In genomic region chr7:24297361-24298095, GRCm38 (mm10) we compare ENCODE assay signal across 12 mouse cellular contexts. TPM values are rescaled to one million over a fixed set of nuclear protein-coding genes. Genes with fewer than 3 reads are reported as not detected.
DNase-seq lines count a peak whose midpoint lies in the region; ATAC-seq lines count a peak whose summit lies in the region.
"Had no signal": no experiment of that assay in that cellular context is flagged by ENCODE, and none has a peak within 500 bp of the region (broad histone marks: within the 10 kb centered on the region; RNA-seq: fewer than 3 reads in every experiment).

No protein-coding gene starts in this region.

- DNase-seq in kidney, adult 18-20 months: no peak
- DNase-seq in limb, embryonic 10.5 days (ENCODE audit: low spot score): no peak
- DNase-seq in embryo, embryonic 9.5 days (ENCODE audit: extremely low spot score): no peak
- DNase-seq in spleen, postnatal 4 days (ENCODE audit: low spot score in 2 of 2): no peak
- DNase-seq: thymus, postnatal 4 days had no signal

- no peak for ATAC-seq in kidney, embryonic 15.5 days (replicated peaks; ENCODE audit: low FRiP score)
- no peak for ATAC-seq in forebrain, embryonic 12.5 days (ENCODE audit: low FRiP score)
- ATAC-seq in neural tube, embryonic 14.5 days (ENCODE audit: low read depth): no peak
- ATAC-seq in monocyte, adult 5-6 weeks (replicated peaks; ENCODE audit: insufficient number of reproducible peaks, low FRiP score, low TSS enrichment, poor library complexity, severe bottlenecking): no peak

- peaks cover 24% of the 10 kb centered on the region for H3K4me1 ChIP-seq in kidney, embryonic 15.5 days
- H3K4me1 ChIP-seq in forebrain, embryonic 12.5 days: peaks cover 14% of the 10 kb centered on the region
- peaks cover 19% of the 10 kb centered on the region for H3K4me1 ChIP-seq in limb, embryonic 10.5 days
- peaks cover 13% of the 10 kb centered on the region; the same call in 1 of the 2 replicates for H3K4me1 ChIP-seq in neural tube, embryonic 14.5 days (ENCODE audit: control insufficient read depth, insufficient read depth, low read length)

- no peak overlapping the region for H3K27ac ChIP-seq in kidney, embryonic 15.5 days
- H3K27ac ChIP-seq in forebrain, embryonic 12.5 days: no peak overlapping the region
- no peak overlapping the region for H3K27ac ChIP-seq in limb, embryonic 10.5 days
- no peak overlapping the region for H3K27ac ChIP-seq in neural tube, embryonic 14.5 days (ENCODE audit: low read depth, low read length)

- H3K4me3 ChIP-seq in kidney, embryonic 15.5 days (replicated peaks): peak overlapping the region; percentile 79
- H3K4me3 ChIP-seq in forebrain, embryonic 12.5 days (replicated peaks): no peak overlapping the region
- H3K4me3 ChIP-seq in limb, embryonic 10.5 days: peak overlapping the region; percentile 78; the same call in 1 of the 2 replicates
- H3K4me3 ChIP-seq in neural tube, embryonic 14.5 days (ENCODE audit: low read depth, low read length): peak overlapping the region; percentile 62; the same call in 1 of the 2 replicates

- no peaks in the 10 kb centered on the region for H3K27me3 ChIP-seq in kidney, embryonic 15.5 days
- no peaks in the 10 kb centered on the region for H3K27me3 ChIP-seq in forebrain, embryonic 12.5 days
- no peaks in the 10 kb centered on the region for H3K27me3 ChIP-seq in limb, embryonic 10.5 days (ENCODE audit: low read depth, poor library complexity, severe bottlenecking)
- H3K27me3 ChIP-seq in neural tube, embryonic 14.5 days (ENCODE audit: control insufficient read depth, insufficient read depth, low read length): no peaks in the 10 kb centered on the region

- H3K9ac ChIP-seq in kidney, embryonic 15.5 days: no peak overlapping the region
- peak overlapping the region; percentile 85; the same call in 1 of the 2 replicates for H3K9ac ChIP-seq in forebrain, embryonic 12.5 days
- no peak overlapping the region for H3K9ac ChIP-seq in neural tube, embryonic 14.5 days (replicated peaks; ENCODE audit: low read depth, low read length)

- H3K36me3 ChIP-seq in kidney, embryonic 15.5 days: peaks cover 60% of the 10 kb centered on the region
- peaks cover 54% of the 10 kb centered on the region for H3K36me3 ChIP-seq in forebrain, embryonic 12.5 days (replicated peaks)
- H3K36me3 ChIP-seq in limb, embryonic 10.5 days: peaks cover 65% of the 10 kb centered on the region
- H3K36me3 ChIP-seq in neural tube, embryonic 14.5 days (ENCODE audit: control insufficient read depth, insufficient read depth, low read length): peaks cover 32% of the 10 kb centered on the region; the same call in 1 of the 2 replicates

- 90% methylated on average over 15 of the region's 15 CpGs for WGBS in kidney, embryonic 15.5 days
- WGBS in forebrain, embryonic 12.5 days: 93% methylated on average over 15 of the region's 15 CpGs
- 93% methylated on average over 15 of the region's 15 CpGs for WGBS in limb, embryonic 10.5 days
- 89% methylated on average over 15 of the region's 15 CpGs for WGBS in neural tube, embryonic 14.5 days

- H3K9me3 ChIP-seq in kidney, embryonic 15.5 days (replicated peaks): no peaks in the 10 kb centered on the region
- no peaks in the 10 kb centered on the region for H3K9me3 ChIP-seq in forebrain, embryonic 12.5 days
- no peaks in the 10 kb centered on the region for H3K9me3 ChIP-seq in limb, embryonic 10.5 days (replicated peaks)
- no peaks in the 10 kb centered on the region for H3K9me3 ChIP-seq in neural tube, embryonic 14.5 days (ENCODE audit: control insufficient read depth, low read length)

- H3K4me2 ChIP-seq in kidney, embryonic 15.5 days: peak overlapping the region; percentile 89
- peak overlapping the region; percentile 91 for H3K4me2 ChIP-seq in forebrain, embryonic 12.5 days
- H3K4me2 ChIP-seq in neural tube, embryonic 14.5 days (ENCODE audit: low read depth, low read length): peak overlapping the region; percentile 83

RNA-seq across cellular contexts. Expression of gene Zfp61, which starts 3.5 kb away (rescaled TPM):
- polyA plus RNA-seq in kidney, embryonic 15.5 days (2015; fragmentation: Nextera tagmentation; extraction: Ambion mirVana): 40.0 and 43.9 TPM in 2 replicates
- polyA plus RNA-seq in forebrain, embryonic 12.5 days (2016; fragmentation: Nextera tagmentation; extraction: Ambion mirVana): 44.5 and 44.8 TPM in 2 replicates
- polyA plus RNA-seq in limb, embryonic 10.5 days (2016; fragmentation: Nextera tagmentation; extraction: Ambion mirVana): 41.4 and 54.7 TPM in 2 replicates
- 37.3 and 39.6 TPM in 2 replicates for polyA plus RNA-seq in neural tube, embryonic 14.5 days (2014; fragmentation: Nextera tagmentation; extraction: Ambion mirVana)
- total RNA-seq in monocyte, adult 5-6 weeks (2017): 4.6 to 11.1 TPM (median 5.2 TPM) in 3 replicates

RNA-seq across cellular contexts. Expression of gene Zfp94, which starts 18.9 kb away (rescaled TPM):
- 11.3 and 12.1 TPM in 2 replicates for polyA plus RNA-seq in kidney, embryonic 15.5 days (2015; fragmentation: Nextera tagmentation; extraction: Ambion mirVana)
- 17.8 and 19.0 TPM in 2 replicates for polyA plus RNA-seq in forebrain, embryonic 12.5 days (2016; fragmentation: Nextera tagmentation; extraction: Ambion mirVana)
- polyA plus RNA-seq in limb, embryonic 10.5 days (2016; fragmentation: Nextera tagmentation; extraction: Ambion mirVana): 12.1 and 15.9 TPM in 2 replicates
- 19.2 and 24.2 TPM in 2 replicates for polyA plus RNA-seq in neural tube, embryonic 14.5 days (2014; fragmentation: Nextera tagmentation; extraction: Ambion mirVana)
- 2.4 to 4.6 TPM (median 4.5 TPM) in 3 replicates for total RNA-seq in monocyte, adult 5-6 weeks (2017)

RNA-seq across cellular contexts. Expression of gene Zfp93, which starts 27.3 kb away (rescaled TPM):
- polyA plus RNA-seq in kidney, embryonic 15.5 days (2015; fragmentation: Nextera tagmentation; extraction: Ambion mirVana): 10.7 and 11.5 TPM in 2 replicates
- 7.6 and 7.7 TPM in 2 replicates for polyA plus RNA-seq in forebrain, embryonic 12.5 days (2016; fragmentation: Nextera tagmentation; extraction: Ambion mirVana)
- polyA plus RNA-seq in limb, embryonic 10.5 days (2016; fragmentation: Nextera tagmentation; extraction: Ambion mirVana): 8.7 and 10.8 TPM in 2 replicates
- 6.4 and 8.9 TPM in 2 replicates for polyA plus RNA-seq in neural tube, embryonic 14.5 days (2014; fragmentation: Nextera tagmentation; extraction: Ambion mirVana)
- total RNA-seq in monocyte, adult 5-6 weeks (2017): 1.4 TPM in 1 of 3 replicates, not detected in the others

RNA-seq across cellular contexts. Expression of gene Tescl, which starts 36.2 kb away (rescaled TPM):
- polyA plus RNA-seq in kidney, embryonic 15.5 days (2015; fragmentation: Nextera tagmentation; extraction: Ambion mirVana): 0.43 TPM in 1 of 2 replicates, not detected in the other
- not detected in 2 replicates for polyA plus RNA-seq in forebrain, embryonic 12.5 days (2016; fragmentation: Nextera tagmentation; extraction: Ambion mirVana)
- polyA plus RNA-seq in limb, embryonic 10.5 days (2016; fragmentation: Nextera tagmentation; extraction: Ambion mirVana): not detected in 2 replicates
- 0.32 and 0.99 TPM in 2 replicates for polyA plus RNA-seq in neural tube, embryonic 14.5 days (2014; fragmentation: Nextera tagmentation; extraction: Ambion mirVana)
- total RNA-seq in monocyte, adult 5-6 weeks (2017): 2.3 TPM in 1 of 3 replicates, not detected in the others
- total RNA-seq: layer of hippocampus, adult 18-20 months; neutrophil, adult 5-6 weeks had no signal
- polyA plus RNA-seq: liver, embryonic 16.5 days had no signal

RNA-seq across cellular contexts. Expression of gene Zfp108, which starts 42.9 kb away (rescaled TPM):
- 3.6 and 4.2 TPM in 2 replicates for polyA plus RNA-seq in kidney, embryonic 15.5 days (2015; fragmentation: Nextera tagmentation; extraction: Ambion mirVana)
- 3.2 and 3.6 TPM in 2 replicates for polyA plus RNA-seq in forebrain, embryonic 12.5 days (2016; fragmentation: Nextera tagmentation; extraction: Ambion mirVana)
- 2.6 and 3.2 TPM in 2 replicates for polyA plus RNA-seq in limb, embryonic 10.5 days (2016; fragmentation: Nextera tagmentation; extraction: Ambion mirVana)
- 7.0 and 7.2 TPM in 2 replicates for polyA plus RNA-seq in neural tube, embryonic 14.5 days (2014; fragmentation: Nextera tagmentation; extraction: Ambion mirVana)
- total RNA-seq in monocyte, adult 5-6 weeks (2017): 0.87 to 1.5 TPM in 2 of 3 replicates, not detected in the other
